Mouse (Mus musculus) bone marrow macrophage, adult 2 months (primary cell): ENCODE measurements around the gene Gzf1.

Experiments
- CTCF ChIP-seq: IDR thresholded peaks from 2 replicates; pipeline ENCODE4 v1.5.1; 2012; ENCODE audit warnings: low read depth, mild to moderate bottlenecking, low read length, moderate library complexity
- POLR2A ChIP-seq: IDR thresholded peaks from 2 replicates; pipeline ENCODE4 v1.6.1; 2012; ENCODE audit warnings: mild to moderate bottlenecking, low read depth, low read length, borderline replicate concordance

- TF ChIP-seq POLR2A (no peak), CTCF (no peak)
These were observed 17.7 kb downstream of the Gzf1 start for GRCm38 (mm10) chr2:148698571-148698970.
